Mouse (Mus musculus): ENCODE results near the gene Kmt2a. TPM values are rescaled to one million over a fixed set of nuclear protein-coding genes. Genes with fewer than 3 reads are reported as not detected.
"Not testable (repeated sequence)": the region's sequence is repeated elsewhere in the genome, so short reads cannot be mapped to it uniquely, and the experiment has no call there.

Kmt2a gene
- polyA plus RNA-seq, 1 experiment from 2014 or later = 19.9 TPM

GRCm38 (mm10) chr9:44798298-44798697, 82.8 kb downstream of the Kmt2a start:
- Histone ChIP-seq H3K36me3 (no peaks in the 10 kb centered on the region), H3K27me3 (peaks cover 44% of the 10 kb centered on the region), H3K4me1 (replicated peaks) (peaks cover 12% of the 10 kb centered on the region; the same call in 1 of the 2 replicates), H3K4me2 (peak overlapping the region; percentile 94), H3K9ac (replicated peaks) (no peak overlapping the region), H3K9me3 (no peaks in the 10 kb centered on the region), H3K4me3 (replicated peaks) (peak overlapping the region; percentile 65; the same call in 1 of the 2 replicates), H3K27ac (no peak overlapping the region)
- WGBS = 36% methylated on average over 7 of the region's 7 CpGs
- no peak for ATAC-seq (ENCODE audit: insufficient number of reproducible peaks, insufficient read depth, low FRiP score, low TSS enrichment, low read depth)

- H3K4me3 ChIP-seq (replicated peaks) = no peak overlapping the region
- H3K9ac ChIP-seq (replicated peaks) = no peak overlapping the region
- H3K27ac ChIP-seq = no peak overlapping the region
- no peak overlapping the region for H3K4me2 ChIP-seq
- no peaks in the 10 kb centered on the region; the same call in 1 of the 2 replicates for H3K4me1 ChIP-seq (replicated peaks)
- H3K27me3 ChIP-seq = peaks cover 14% of the 10 kb centered on the region
- no peak for ATAC-seq (ENCODE audit: insufficient number of reproducible peaks, insufficient read depth, low FRiP score, low TSS enrichment, low read depth)
- H3K36me3 ChIP-seq = peaks cover 49% of the 10 kb centered on the region
- no peaks in the 10 kb centered on the region for H3K9me3 ChIP-seq
- 67% methylated on average over 9 of the region's 9 CpGs for WGBS
Observed at GRCm38 (mm10) chr9:44792842-44793241, 88.3 kb downstream of the Kmt2a start.

GRCm38 (mm10) chr9:44772750-44773651, 108.1 kb downstream of the Kmt2a start:
- H3K4me1 ChIP-seq (replicated peaks) = peaks cover 4% of the 10 kb centered on the region
- H3K36me3 ChIP-seq = peaks cover 25% of the 10 kb centered on the region
- H3K27ac ChIP-seq = peak overlapping the region; percentile 88
- WGBS = under 1% methylated on average over 41 of the region's 41 CpGs
- ATAC-seq (ENCODE audit: insufficient number of reproducible peaks, insufficient read depth, low FRiP score, low TSS enrichment, low read depth) = peak; percentile 96
- H3K4me3 ChIP-seq (replicated peaks) = peak overlapping the region; percentile 64
- no peaks in the 10 kb centered on the region for H3K9me3 ChIP-seq
- peak overlapping the region; percentile 79 for H3K9ac ChIP-seq (replicated peaks)
- H3K27me3 ChIP-seq = no peaks in the 10 kb centered on the region
- H3K4me2 ChIP-seq = peak overlapping the region; percentile 67

GRCm38 (mm10) chr9:44772392-44772749, 108.7 kb downstream of the Kmt2a start:
- H3K4me2 ChIP-seq = no peak overlapping the region
- peaks cover 4% of the 10 kb centered on the region for H3K4me1 ChIP-seq (replicated peaks)
- H3K27ac ChIP-seq = no peak overlapping the region
- WGBS = 27% methylated on average over 5 of the region's 5 CpGs
- no peak overlapping the region for H3K9ac ChIP-seq (replicated peaks)
- ATAC-seq (ENCODE audit: insufficient number of reproducible peaks, insufficient read depth, low FRiP score, low TSS enrichment, low read depth) = no peak
- no peaks in the 10 kb centered on the region for H3K27me3 ChIP-seq
- H3K4me3 ChIP-seq (replicated peaks) = peak overlapping the region; percentile 64; the same call in 1 of the 2 replicates
- no peaks in the 10 kb centered on the region for H3K9me3 ChIP-seq
- peaks cover 24% of the 10 kb centered on the region for H3K36me3 ChIP-seq

- Histone ChIP-seq H3K4me1 (replicated peaks) (peaks cover 7% of the 10 kb centered on the region), H3K27ac (no peak overlapping the region), H3K36me3 (peaks cover 18% of the 10 kb centered on the region), H3K27me3 (no peaks in the 10 kb centered on the region), H3K4me2 (no peak overlapping the region), H3K9me3 (no peaks in the 10 kb centered on the region), H3K9ac (replicated peaks) (no peak overlapping the region), H3K4me3 (replicated peaks) (no peak overlapping the region)
- ATAC-seq (ENCODE audit: insufficient number of reproducible peaks, insufficient read depth, low FRiP score, low TSS enrichment, low read depth) = no peak
- 87% methylated on average over 5 of the region's 5 CpGs for WGBS
Observed at GRCm38 (mm10) chr9:44771376-44771775, 109.7 kb downstream of the Kmt2a start.

- H3K9me3 ChIP-seq; H3K27me3 ChIP-seq; H3K27ac ChIP-seq; H3K36me3 ChIP-seq; H3K9ac ChIP-seq (replicated peaks); ATAC-seq (ENCODE audit: insufficient number of reproducible peaks, insufficient read depth, low FRiP score, low TSS enrichment, low read depth): not testable (repeated sequence)
- Histone ChIP-seq H3K4me2 (peak overlapping the region; percentile 78), H3K4me3 (replicated peaks) (peak overlapping the region; percentile 99), H3K4me1 (replicated peaks) (peaks cover 21% of the 10 kb centered on the region)
- WGBS = 41% methylated on average over 7 of the region's 9 CpGs
Observed at GRCm38 (mm10) chr9:44768029-44768394, 113.1 kb downstream of the Kmt2a start.

- H3K27me3 ChIP-seq = no peaks in the 10 kb centered on the region
- WGBS = under 1% methylated on average over 79 of the region's 82 CpGs
- H3K36me3 ChIP-seq = no peaks in the 10 kb centered on the region
- peak within 1 kb of the TSS; percentile 78 for H3K4me2 ChIP-seq
- peaks cover 21% of the 10 kb centered on the region for H3K4me1 ChIP-seq (replicated peaks)
- peak within 1 kb of the TSS; percentile 99 for H3K4me3 ChIP-seq (replicated peaks)
- H3K9ac ChIP-seq (replicated peaks) = peak within 1 kb of the TSS; percentile 99
- peak; percentile 82 for ATAC-seq (ENCODE audit: insufficient number of reproducible peaks, insufficient read depth, low FRiP score, low TSS enrichment, low read depth)
- H3K9me3 ChIP-seq = no peaks in the 10 kb centered on the region
- H3K27ac ChIP-seq = peak within 1 kb of the TSS; percentile 96
Observed at GRCm38 (mm10) chr9:44767101-44768028, 113.7 kb downstream of the Kmt2a start, which contains the start of the genes Arcn1 and Ift46. Gene Arcn1 (minus strand): TSS chr9:44767845. Gene Ift46 (plus strand): TSS chr9:44767908.

- ATAC-seq (ENCODE audit: insufficient number of reproducible peaks, insufficient read depth, low FRiP score, low TSS enrichment, low read depth) = no peak
- 88% methylated on average over 2 of the region's 2 CpGs for WGBS
- peaks cover 14% of the 10 kb centered on the region for H3K4me1 ChIP-seq (replicated peaks)
- no peak overlapping the region for H3K4me2 ChIP-seq
- H3K27ac ChIP-seq = no peak overlapping the region
- H3K9me3 ChIP-seq = no peaks in the 10 kb centered on the region
- H3K36me3 ChIP-seq = peaks cover 57% of the 10 kb centered on the region
- H3K9ac ChIP-seq (replicated peaks) = no peak overlapping the region
- no peaks in the 10 kb centered on the region for H3K27me3 ChIP-seq
- no peak overlapping the region for H3K4me3 ChIP-seq (replicated peaks)
Observed at GRCm38 (mm10) chr9:44760873-44761272, 120.2 kb downstream of the Kmt2a start.

Other genes starting within 250 kb of the Kmt2a start
- not detected in 2 replicates for gene Treh, start 208.1 kb downstream of the Kmt2a start, polyA plus RNA-seq (2016; fragmentation: Nextera tagmentation; extraction: Ambion mirVana)
- 60.4 and 65.4 TPM in 2 replicates for gene Phldb1, start 146.1 kb downstream of the Kmt2a start, polyA plus RNA-seq (2016; fragmentation: Nextera tagmentation; extraction: Ambion mirVana)
- 194 and 208 TPM in 2 replicates for gene Arcn1, start 113.5 kb downstream of the Kmt2a start, polyA plus RNA-seq (2016; fragmentation: Nextera tagmentation; extraction: Ambion mirVana)
- 139 and 150 TPM in 2 replicates for gene Ift46, start 113.4 kb downstream of the Kmt2a start, polyA plus RNA-seq (2016; fragmentation: Nextera tagmentation; extraction: Ambion mirVana)
- gene Tmem25, start 82.0 kb downstream of the Kmt2a start, polyA plus RNA-seq (2016; fragmentation: Nextera tagmentation; extraction: Ambion mirVana) = 3.6 and 3.7 TPM in 2 replicates
- gene Ttc36, start 78.2 kb downstream of the Kmt2a start, polyA plus RNA-seq (2016; fragmentation: Nextera tagmentation; extraction: Ambion mirVana) = not detected in 2 replicates
- gene Atp5l, start 39.4 kb upstream of the Kmt2a start, polyA plus RNA-seq (2016; fragmentation: Nextera tagmentation; extraction: Ambion mirVana) = 556 and 596 TPM in 2 replicates
- 26.4 and 27.8 TPM in 2 replicates for gene Ube4a, start 84.3 kb upstream of the Kmt2a start, polyA plus RNA-seq (2016; fragmentation: Nextera tagmentation; extraction: Ambion mirVana)
- 0.20 and 1.5 TPM in 2 replicates for gene Cd3g, start 99.1 kb upstream of the Kmt2a start, polyA plus RNA-seq (2016; fragmentation: Nextera tagmentation; extraction: Ambion mirVana)
- not detected in 2 replicates for gene Cd3d, start 100.5 kb upstream of the Kmt2a start, polyA plus RNA-seq (2016; fragmentation: Nextera tagmentation; extraction: Ambion mirVana)
- 0.14 TPM in 1 of 2 replicates, not detected in the other for gene Cd3e, start 128.3 kb upstream of the Kmt2a start, polyA plus RNA-seq (2016; fragmentation: Nextera tagmentation; extraction: Ambion mirVana)
- 12.7 and 16.8 TPM in 2 replicates for gene Mpzl2, start 158.5 kb upstream of the Kmt2a start, polyA plus RNA-seq (2016; fragmentation: Nextera tagmentation; extraction: Ambion mirVana)
- 2.3 and 2.5 TPM in 2 replicates for gene Mpzl3, start 173.9 kb upstream of the Kmt2a start, polyA plus RNA-seq (2016; fragmentation: Nextera tagmentation; extraction: Ambion mirVana)
- gene Jaml, start 197.9 kb upstream of the Kmt2a start, polyA plus RNA-seq (2016; fragmentation: Nextera tagmentation; extraction: Ambion mirVana) = 0.99 and 1.00 TPM in 2 replicates
- gene Scn2b, start 236.5 kb upstream of the Kmt2a start, polyA plus RNA-seq (2016; fragmentation: Nextera tagmentation; extraction: Ambion mirVana) = 6.4 and 6.9 TPM in 2 replicates

Measured in limb, embryonic 12.5 days (tissue).